Mouse (Mus musculus) G1E-ER4 (cell line): ENCODE results near the gene Lrrc4. TPM values are rescaled to one million over a fixed set of nuclear protein-coding genes. Genes with fewer than 3 reads are reported as not detected.

Experiments used
- GATA1 ChIP-seq: IDR thresholded peaks from one replicate; pipeline ENCODE4 v1.8.0; 2012; ENCODE audit warnings: low read length, inconsistent platforms
- polyA plus RNA-seq: library from polyadenylated mRNA; stranded (reverse); fragments of >175 nt; gene quantifications from 2 replicates; pipeline ENCODE4 v1.2.3, GENCODE M21; 2012

The Lrrc4 gene
- polyA plus RNA-seq, 1 experiment, result not detected

DNA sequence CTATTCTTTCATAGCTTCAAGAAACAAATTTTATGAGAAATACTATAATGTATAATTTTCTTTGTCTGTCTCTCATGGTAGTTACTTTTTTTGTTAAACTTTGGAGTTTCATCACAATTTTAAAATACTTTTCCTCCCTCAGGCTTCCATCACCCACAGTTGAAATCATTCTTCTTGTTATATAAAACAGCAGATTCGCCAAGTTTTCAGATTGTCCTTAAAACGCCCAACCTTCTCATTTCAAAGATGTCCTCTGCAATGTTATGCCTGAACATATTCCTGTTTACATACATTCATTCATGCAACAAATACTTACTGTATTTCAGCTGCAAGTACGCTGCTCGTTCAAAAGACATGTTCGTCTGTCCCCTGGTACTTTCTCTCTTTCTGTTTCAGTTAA lies 167.9 kb downstream of the Lrrc4 start:
- no peak for TF ChIP-seq GATA1

DNA sequence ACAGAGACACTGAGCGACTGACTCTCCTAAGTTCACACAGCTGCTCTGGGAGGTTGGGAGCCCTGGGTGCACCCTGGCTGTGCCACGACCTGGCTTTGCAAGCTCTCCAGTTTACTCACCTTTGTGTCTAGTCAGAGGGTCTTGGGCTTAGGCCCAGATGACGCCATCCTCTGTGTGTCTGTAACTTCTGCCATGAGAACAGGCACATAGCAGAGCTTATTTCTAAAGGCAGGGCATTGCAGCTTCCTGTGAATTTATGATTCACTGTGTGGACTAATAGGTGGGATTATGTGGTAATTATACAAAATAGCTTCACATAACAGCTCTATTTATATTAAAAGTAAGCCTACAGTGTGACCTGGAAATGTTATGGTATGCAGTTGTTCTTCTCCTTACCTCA lies 168.5 kb downstream of the Lrrc4 start:
- TF ChIP-seq GATA1, result no peak

DNA sequence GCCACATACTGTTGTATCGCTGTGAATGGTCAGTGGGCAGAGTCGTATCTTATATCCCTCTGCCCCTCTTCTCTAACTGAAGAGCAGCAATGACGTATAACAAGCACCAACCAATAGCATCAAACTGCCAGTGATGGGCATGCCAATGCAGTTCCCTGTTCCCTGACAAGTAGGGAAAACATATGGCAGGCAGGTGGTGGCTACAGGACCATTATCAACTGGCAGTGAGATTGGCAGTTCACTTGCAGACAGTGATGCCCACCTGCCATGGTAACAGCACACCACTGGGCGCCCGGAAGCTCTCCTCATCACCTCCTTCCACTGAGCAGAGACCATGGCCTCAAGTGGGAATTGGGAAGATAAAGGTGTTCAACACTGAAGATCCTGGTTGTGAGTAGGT lies 175.0 kb downstream of the Lrrc4 start:
- no peak for TF ChIP-seq GATA1

DNA sequence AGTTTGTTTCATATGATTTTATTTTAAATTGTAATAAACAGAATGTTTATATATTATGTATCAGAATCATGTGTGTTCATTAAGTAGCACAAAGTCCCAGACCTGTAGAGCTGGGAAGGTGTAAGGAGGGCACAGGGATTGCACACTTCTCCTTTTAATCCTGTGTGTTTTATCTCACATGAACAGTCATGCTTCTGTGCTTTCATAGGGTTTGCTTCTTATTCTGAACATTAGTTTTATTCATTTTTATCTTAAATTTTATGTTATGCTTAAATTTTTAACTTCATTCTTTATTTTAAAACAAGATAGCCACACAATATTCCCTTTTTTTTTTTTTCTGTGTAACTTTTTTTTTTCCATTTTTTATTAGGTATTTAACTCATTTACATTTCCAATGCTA lies 186.3 kb downstream of the Lrrc4 start:
- no peak for TF ChIP-seq GATA1

DNA sequence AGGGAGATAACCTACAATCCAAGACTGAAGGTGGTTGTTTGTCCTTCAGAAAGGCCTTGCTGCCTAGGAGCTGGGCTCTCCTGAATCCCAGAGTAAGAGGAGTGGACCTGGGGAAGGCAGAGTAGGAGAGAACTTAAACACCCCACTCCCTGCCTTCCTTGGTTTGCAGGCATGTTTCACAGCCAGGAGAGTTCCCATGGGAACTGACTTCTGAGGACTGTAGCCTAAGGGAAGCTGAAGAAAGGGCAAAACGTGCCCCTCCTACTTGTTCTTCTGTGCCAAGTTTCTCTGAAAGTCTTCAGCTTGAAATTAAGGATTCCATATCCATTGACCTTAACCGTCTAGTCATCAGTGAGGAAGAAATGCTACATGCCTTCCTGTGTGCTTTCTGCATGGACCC lies 188.6 kb downstream of the Lrrc4 start:
- no peak for TF ChIP-seq GATA1

DNA sequence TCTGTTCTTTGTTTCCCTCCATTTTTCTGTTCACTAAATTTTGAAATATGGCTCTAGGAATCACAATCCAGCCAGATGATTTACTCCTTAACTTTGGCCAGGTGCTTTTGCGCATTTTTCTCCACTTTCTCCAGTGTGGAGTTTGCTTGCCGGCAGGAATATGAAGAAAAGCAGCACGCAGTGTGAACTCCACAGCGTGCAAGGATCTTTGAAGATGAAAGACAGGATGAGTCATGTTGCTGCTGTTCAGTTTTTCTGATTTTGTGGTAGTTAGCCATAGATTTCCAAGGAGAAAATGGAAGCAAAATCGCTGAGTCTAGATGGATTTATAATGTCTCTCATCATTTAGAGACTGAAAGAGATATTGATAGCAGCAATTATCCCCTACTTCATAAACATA lies 191.5 kb downstream of the Lrrc4 start:
- TF ChIP-seq GATA1, result no peak

DNA sequence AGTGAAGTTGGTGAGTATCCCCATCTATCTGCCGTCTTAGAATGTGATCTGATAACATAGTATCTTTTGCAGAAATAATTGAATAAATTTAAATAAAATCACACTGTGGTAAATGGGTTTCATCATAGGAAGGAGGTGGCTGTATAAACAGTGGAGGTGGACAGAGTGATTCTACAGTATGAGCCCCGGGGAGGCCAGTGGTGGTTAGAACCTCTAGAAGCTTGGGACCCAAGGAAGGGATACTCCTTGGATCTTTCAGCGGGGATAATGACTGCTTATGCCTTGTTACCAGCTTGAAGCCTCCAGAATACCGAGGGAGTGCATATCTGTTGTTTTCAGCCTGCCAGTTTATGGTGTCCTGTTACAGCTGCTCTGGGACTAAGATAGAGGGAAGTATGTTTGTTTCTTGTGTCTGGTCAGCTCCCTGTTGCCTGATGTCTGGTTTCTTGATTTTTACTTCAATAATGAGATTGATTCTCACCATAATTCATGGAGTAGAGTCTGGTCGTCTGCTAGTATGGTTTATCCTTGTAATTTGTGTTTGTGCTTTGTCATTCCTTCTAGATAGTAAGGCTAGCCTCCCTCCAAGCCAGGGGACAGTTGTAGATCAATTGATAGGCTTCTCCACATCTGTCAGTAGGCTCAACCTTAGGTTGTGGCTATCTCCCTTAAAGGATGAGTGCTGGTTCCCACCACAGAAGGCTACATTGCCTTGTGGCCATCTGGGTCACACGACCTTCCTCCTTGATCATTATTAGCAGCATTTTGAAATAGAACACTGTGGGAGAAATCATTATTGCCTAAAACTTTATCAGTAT lies 195.8 kb downstream of the Lrrc4 start:
- no peak for TF ChIP-seq GATA1

DNA sequence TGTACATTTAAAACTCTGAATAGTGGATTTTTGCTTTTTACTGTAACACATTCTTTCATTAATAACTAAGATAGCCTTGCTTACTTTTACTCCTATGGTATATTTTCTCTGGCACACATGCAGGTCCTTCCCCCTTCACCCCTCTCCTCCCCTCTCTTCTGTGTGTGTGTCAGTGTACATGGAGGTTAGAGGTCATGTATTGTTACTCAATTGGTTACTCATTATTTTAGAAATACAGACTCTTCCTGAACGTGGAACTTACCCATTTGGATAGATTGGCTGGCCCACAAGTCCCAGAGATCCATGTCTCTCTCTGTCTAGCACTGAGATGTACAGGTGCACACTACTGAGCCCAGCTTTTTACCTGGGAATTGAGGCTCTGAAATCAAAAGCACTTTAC lies 196.5 kb downstream of the Lrrc4 start:
- TF ChIP-seq GATA1, result no peak

DNA sequence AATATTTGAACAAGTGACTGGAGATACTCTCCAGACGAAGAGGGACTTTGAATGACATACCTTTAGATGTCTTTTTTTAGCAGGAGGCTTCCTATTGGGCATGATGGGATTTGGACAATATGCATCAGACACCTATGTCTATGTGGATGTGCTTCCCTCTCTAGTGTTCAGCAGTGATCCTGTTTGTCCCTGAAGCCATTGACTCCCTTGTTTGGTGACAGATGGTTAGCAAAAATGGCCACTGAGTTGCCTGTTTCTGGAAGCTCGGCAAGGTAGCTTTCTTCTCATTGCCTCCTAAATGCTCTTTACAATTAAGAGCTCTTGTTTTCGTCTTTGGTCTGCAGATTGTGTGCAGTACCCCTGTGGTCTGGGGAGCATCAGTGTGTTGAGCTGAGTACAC lies 197.9 kb downstream of the Lrrc4 start:
- no peak for TF ChIP-seq GATA1

DNA sequence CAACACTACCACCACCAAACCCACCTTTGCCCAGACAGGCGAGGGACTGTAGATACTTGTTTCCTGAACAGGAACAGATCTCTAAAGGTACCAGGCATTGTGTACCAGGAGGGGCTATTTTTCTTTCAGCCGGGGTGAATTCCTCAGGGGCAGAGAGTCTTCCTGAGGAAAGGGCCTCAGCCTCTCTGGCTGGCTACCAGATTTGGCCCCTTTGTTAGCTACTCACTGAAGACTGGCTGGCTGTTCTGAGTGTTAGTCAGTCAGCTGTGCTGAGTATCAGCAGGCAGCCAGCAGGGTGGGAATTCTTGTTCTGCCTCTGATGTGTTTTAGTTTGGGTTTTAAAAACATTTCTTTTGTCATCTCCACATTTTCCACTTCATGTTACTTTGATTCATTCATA lies 198.4 kb downstream of the Lrrc4 start:
- no peak for TF ChIP-seq GATA1

DNA sequence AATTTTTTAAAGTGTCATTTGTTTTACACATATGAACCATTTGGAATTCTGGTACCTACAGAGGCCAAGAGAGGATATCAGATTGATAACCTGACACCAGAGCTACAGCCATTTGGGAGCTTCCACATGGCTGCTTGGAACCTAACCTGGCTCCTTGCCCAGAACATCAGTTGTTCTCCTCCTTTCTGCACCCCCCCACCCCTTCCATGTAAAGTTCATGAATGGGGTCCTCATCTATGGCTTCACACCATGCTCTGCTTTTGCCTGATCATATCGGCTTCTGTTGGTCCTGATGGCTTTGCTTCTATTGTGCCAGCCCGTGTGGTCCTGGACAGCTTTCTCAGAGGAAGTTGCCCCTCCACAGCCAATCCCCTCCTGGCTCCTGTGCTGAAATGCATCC lies 200.6 kb downstream of the Lrrc4 start:
- no peak for TF ChIP-seq GATA1

DNA sequence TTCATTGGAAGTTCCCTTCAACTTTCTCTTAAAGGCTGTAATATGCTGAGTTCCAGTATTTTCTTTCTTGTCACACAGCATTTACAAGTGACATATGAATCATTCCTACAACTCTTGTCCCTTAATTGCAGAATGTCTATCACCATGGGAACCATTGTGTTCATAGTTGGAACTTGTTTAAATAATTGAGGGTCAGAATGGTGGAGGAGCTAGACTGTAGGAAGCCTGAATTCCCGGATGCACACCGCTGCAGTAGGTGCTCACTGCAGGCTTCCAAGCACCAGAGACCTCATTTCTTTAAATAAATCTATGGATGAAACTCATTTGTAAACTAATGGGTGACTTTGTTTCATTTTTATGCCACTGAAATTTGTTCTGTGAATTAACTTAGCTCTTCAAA lies 201.7 kb downstream of the Lrrc4 start:
- no peak for TF ChIP-seq GATA1

DNA sequence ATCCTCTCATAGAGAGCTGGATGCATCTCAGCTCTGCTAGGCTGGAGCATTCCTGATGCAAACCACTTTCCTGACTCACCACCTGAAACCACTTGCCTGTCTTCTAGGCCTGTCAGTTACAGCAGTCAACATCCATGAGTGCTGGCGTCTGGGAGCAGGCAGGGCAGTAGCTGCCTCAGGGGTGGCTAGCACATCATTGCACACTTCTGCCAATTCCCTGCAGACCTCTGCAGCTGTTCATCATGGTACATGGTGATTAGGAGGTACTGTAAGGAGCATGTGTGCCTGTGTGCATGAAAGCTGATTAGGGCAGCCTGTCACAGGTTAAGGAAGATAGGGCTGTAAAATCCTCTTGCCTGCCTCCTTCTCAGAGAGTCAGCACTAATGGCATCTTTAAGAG lies 203.1 kb downstream of the Lrrc4 start:
- TF ChIP-seq GATA1, result no peak

DNA sequence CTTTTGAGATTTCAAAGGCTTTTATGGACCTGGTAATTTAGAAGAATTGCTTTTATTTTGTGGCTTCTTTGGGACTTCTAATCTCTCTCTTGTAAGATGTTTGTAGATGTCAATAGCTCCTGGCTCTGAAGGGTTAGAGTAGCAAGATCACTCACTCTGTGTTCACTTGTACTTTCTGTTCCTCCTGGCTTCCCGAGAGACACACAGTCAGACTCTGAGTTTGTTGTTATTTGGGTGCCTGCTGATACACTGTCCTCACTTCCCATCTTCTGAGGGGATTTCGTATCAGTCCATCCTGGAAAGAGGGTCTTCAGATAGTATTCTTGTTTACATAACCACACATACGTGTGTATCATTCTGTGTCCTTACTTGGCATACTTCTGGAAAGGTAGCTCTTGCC lies 208.6 kb downstream of the Lrrc4 start:
- TF ChIP-seq GATA1, result no peak

DNA sequence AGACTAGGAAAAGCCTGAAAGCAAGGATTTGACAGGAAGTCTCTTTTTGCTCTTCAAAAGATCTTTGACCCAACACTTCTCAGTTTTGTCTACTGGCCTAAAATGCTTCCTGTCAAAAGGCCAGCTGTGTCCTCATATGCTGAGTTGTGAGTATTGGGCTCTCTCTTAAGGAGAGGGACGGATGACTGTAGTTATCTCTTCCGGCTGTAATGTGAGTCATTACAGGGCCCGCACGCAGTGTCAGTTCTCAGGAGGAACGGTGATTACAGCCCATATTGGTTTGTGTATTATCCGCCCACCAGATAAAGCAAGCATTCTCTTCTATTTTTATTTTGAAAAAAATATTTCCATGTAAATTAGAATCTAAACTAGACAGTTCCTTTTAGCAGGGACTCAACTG lies 209.0 kb downstream of the Lrrc4 start:
- TF ChIP-seq GATA1, result no peak

DNA sequence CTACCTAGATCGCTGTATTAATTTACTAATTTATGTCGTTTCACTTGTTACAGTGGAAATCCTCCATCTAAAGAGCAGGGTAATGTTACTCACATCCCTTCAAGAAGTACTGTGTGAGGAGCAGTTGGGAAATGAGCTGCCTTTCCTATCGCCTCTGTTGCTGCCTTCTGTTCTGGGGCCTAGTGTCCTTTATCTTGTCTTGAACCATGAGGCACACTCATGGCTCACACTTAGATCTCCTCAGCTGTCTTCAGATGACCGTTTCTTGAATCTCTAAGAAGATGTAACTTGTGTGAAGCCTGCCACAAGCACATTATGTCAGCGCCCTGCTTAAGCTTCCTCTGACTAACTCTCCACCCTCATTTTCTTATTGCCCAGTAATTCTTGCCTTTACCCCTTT lies 209.6 kb downstream of the Lrrc4 start:
- no peak for TF ChIP-seq GATA1

DNA sequence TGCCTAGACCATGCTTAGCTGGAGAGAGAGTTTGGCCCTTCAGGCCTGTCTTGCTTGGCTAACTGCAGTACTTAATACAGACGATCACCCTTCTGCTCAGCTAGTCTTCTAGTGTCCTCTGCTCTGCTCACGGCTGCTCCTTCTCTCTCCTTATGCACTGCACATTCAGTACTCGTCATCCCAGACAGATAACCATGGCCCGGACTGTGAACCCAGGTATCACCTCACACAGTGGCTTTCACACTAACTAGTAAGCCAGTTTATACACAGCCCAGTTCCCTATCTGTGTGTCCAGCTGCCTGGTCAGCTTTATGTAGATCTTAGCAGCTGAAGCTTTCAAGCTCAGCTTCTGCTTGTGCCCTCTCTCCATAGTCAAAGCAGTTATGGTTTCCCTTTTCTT lies 210.1 kb downstream of the Lrrc4 start:
- no peak for TF ChIP-seq GATA1

DNA sequence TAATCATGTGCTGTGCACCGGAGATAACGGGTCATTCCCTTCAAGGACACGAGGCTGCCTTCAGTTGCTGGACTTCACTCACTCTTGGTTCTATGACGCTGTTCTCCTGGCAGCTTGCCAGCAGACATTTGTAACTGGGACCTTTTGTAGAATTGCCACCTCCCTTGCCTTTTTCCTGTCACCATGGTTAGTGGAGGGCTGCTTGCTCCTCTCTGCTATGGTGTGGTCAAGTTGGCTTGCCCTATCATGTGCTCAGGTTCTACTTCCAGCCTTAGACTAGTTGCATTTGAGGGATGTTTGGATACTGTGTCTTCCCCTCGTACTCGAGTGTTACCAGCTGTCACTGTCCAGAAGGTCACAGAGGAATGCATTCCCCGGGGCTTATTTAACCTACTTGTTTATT lies 212.8 kb downstream of the Lrrc4 start:
- no peak for TF ChIP-seq GATA1
